Mouse (Mus musculus) bone marrow, adult 2 months (tissue): Measurements from ENCODE around the gene Mfsd2a.

Source experiments
- CTCF ChIP-seq: fragments of 200-500 bp; IDR thresholded peaks from 2 replicates; pipeline ENCODE4 v1.5.1; 2011; ENCODE audit warnings: low read length, control low read depth; ENCODE audit not compliant: control insufficient read depth, insufficient read depth
- POLR2A ChIP-seq: fragments of 200-500 bp; IDR thresholded peaks from 2 replicates; pipeline ENCODE4 v1.6.1; 2011; ENCODE audit warnings: low read depth, mild to moderate bottlenecking, control low read depth, low read length, borderline replicate concordance; ENCODE audit not compliant: control insufficient read depth

DNA sequence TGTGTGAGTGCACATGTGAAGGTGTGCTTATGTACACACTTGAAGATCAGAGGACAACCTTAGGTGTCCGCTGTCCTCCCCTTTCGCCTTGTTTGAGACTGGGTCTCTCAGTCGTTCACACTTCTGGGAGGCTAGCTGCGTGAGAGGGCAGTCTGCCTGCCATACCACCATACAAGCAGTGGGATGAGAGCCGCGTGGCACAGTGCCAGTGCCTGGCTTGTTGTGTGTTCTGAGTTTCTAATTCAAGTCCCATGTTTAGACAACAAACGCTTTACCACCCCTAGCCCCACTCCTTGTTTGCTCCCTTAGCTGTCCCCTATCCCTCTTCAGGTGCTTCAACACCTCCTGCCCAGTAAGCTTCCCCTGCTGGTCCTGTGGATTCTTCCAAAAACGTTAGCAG is 11.1 kb upstream of the Mfsd2a start:
- TF ChIP-seq POLR2A (no peak), CTCF (no peak)
